Mouse (Mus musculus): ENCODE results near the gene Taok3. TPM values are rescaled to one million over a fixed set of nuclear protein-coding genes. Genes with fewer than 3 reads are reported as not detected.

The Taok3 gene
- total RNA-seq, 1 experiment from 2014 or later: 90.0 TPM

- no peak for ATAC-seq (replicated peaks; ENCODE audit: insufficient number of reproducible peaks, low FRiP score, low TSS enrichment, poor library complexity, severe bottlenecking)
Observed at GRCm38 (mm10) chr5:117239106-117239505, 119.2 kb downstream of the Taok3 start.

GRCm38 (mm10) chr5:117240321-117240731 lies 120.4 kb downstream of the Taok3 start:
- no peak for ATAC-seq (replicated peaks; ENCODE audit: insufficient number of reproducible peaks, low FRiP score, low TSS enrichment, poor library complexity, severe bottlenecking)

- no peak for ATAC-seq (replicated peaks; ENCODE audit: insufficient number of reproducible peaks, low FRiP score, low TSS enrichment, poor library complexity, severe bottlenecking)
Observed at GRCm38 (mm10) chr5:117240761-117241322, 120.9 kb downstream of the Taok3 start.

- ATAC-seq (replicated peaks; ENCODE audit: insufficient number of reproducible peaks, low FRiP score, low TSS enrichment, poor library complexity, severe bottlenecking): no peak
Observed at GRCm38 (mm10) chr5:117241935-117242531, 122.1 kb downstream of the Taok3 start.

GRCm38 (mm10) chr5:117242671-117243478 lies 122.9 kb downstream of the Taok3 start:
- no peak for ATAC-seq (replicated peaks; ENCODE audit: insufficient number of reproducible peaks, low FRiP score, low TSS enrichment, poor library complexity, severe bottlenecking)

- no peak for ATAC-seq (replicated peaks; ENCODE audit: insufficient number of reproducible peaks, low FRiP score, low TSS enrichment, poor library complexity, severe bottlenecking)
Observed at GRCm38 (mm10) chr5:117245170-117245569, 125.2 kb downstream of the Taok3 start.

GRCm38 (mm10) chr5:117248351-117248750 lies 128.4 kb downstream of the Taok3 start:
- no peak for ATAC-seq (replicated peaks; ENCODE audit: insufficient number of reproducible peaks, low FRiP score, low TSS enrichment, poor library complexity, severe bottlenecking)

GRCm38 (mm10) chr5:117250796-117251195 lies 130.9 kb downstream of the Taok3 start:
- no peak for ATAC-seq (replicated peaks; ENCODE audit: insufficient number of reproducible peaks, low FRiP score, low TSS enrichment, poor library complexity, severe bottlenecking)

GRCm38 (mm10) chr5:117251763-117252162 lies 131.8 kb downstream of the Taok3 start:
- no peak for ATAC-seq (replicated peaks; ENCODE audit: insufficient number of reproducible peaks, low FRiP score, low TSS enrichment, poor library complexity, severe bottlenecking)

- ATAC-seq (replicated peaks; ENCODE audit: insufficient number of reproducible peaks, low FRiP score, low TSS enrichment, poor library complexity, severe bottlenecking): no peak
Observed at GRCm38 (mm10) chr5:117258276-117258675, 138.3 kb downstream of the Taok3 start.

- ATAC-seq (replicated peaks; ENCODE audit: insufficient number of reproducible peaks, low FRiP score, low TSS enrichment, poor library complexity, severe bottlenecking): no peak
Observed at GRCm38 (mm10) chr5:117263566-117263965, 143.6 kb downstream of the Taok3 start.

- ATAC-seq (replicated peaks; ENCODE audit: insufficient number of reproducible peaks, low FRiP score, low TSS enrichment, poor library complexity, severe bottlenecking): no peak
Observed at GRCm38 (mm10) chr5:117264701-117265100, 144.8 kb downstream of the Taok3 start.

GRCm38 (mm10) chr5:117267913-117268312 lies 148.0 kb downstream of the Taok3 start:
- ATAC-seq (replicated peaks; ENCODE audit: insufficient number of reproducible peaks, low FRiP score, low TSS enrichment, poor library complexity, severe bottlenecking): no peak

GRCm38 (mm10) chr5:117268749-117269148 lies 148.8 kb downstream of the Taok3 start:
- ATAC-seq (replicated peaks; ENCODE audit: insufficient number of reproducible peaks, low FRiP score, low TSS enrichment, poor library complexity, severe bottlenecking): no peak

GRCm38 (mm10) chr5:117269395-117269794 lies 149.5 kb downstream of the Taok3 start:
- ATAC-seq (replicated peaks; ENCODE audit: insufficient number of reproducible peaks, low FRiP score, low TSS enrichment, poor library complexity, severe bottlenecking): no peak

- no peak for ATAC-seq (replicated peaks; ENCODE audit: insufficient number of reproducible peaks, low FRiP score, low TSS enrichment, poor library complexity, severe bottlenecking)
Observed at GRCm38 (mm10) chr5:117271945-117272344, 152.0 kb downstream of the Taok3 start.

- ATAC-seq (replicated peaks; ENCODE audit: insufficient number of reproducible peaks, low FRiP score, low TSS enrichment, poor library complexity, severe bottlenecking): no peak
Observed at GRCm38 (mm10) chr5:117274817-117275216, 154.9 kb downstream of the Taok3 start.

GRCm38 (mm10) chr5:117277784-117278183 lies 157.9 kb downstream of the Taok3 start:
- no peak for ATAC-seq (replicated peaks; ENCODE audit: insufficient number of reproducible peaks, low FRiP score, low TSS enrichment, poor library complexity, severe bottlenecking)

GRCm38 (mm10) chr5:117278809-117279668 lies 159.1 kb downstream of the Taok3 start:
- ATAC-seq (replicated peaks; ENCODE audit: insufficient number of reproducible peaks, low FRiP score, low TSS enrichment, poor library complexity, severe bottlenecking): no peak

Data from monocyte, adult 5-6 weeks (primary cell).